Mouse (Mus musculus): ENCODE results near the gene Rbm4. TPM values are rescaled to one million over a fixed set of nuclear protein-coding genes. Genes with fewer than 3 reads are reported as not detected.

Gene Rbm4
- total RNA-seq (2014; rRNA removed; ENCODE audit: low replicate concordance): 63.4 and 75.1 TPM in 2 replicates
- polyA plus RNA-seq (2015; fragmentation: Nextera tagmentation; extraction: Ambion mirVana): 40.8 and 43.9 TPM in 2 replicates

DNA sequence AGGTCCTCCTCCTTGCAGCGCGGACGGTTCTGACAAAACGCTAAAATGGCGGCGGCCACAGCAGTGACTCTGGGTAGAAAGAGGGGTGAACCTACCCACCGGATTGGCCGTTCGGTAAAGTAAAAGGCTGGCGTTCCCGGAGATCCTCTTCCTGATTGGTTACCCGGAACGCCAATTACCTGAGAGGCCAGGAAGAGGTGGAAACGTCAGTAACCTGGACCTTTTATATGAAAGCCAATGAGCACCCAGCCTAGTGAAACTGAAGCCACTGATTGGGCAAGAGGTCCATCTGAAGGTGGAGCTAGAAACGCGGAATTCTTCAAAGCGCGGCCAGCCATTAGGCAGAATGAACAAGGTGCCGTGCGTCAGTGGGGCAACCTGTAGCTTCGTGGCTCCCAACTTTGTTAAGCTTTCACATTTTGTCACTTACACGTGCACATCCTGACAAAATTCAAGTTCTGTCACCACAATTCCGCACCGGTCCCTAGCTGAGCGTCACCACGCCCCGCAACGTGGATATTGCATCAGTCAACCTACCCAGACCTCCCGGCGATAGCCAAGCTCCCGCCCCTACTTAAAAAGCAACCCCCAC is at the start of gene Rbm4:
Gene Rbm4 (minus strand): TSS at position 71 of the 592 bp plus-strand sequence.
- H3K4me3 ChIP-seq (ENCODE audit: low read depth, low read length): peak within 1 kb of the TSS; percentile 69
- H3K36me3 ChIP-seq (replicated peaks; ENCODE audit: control insufficient read depth, insufficient read depth, low read length): peaks cover 40% of the 10 kb centered on the region
- ATAC-seq (ENCODE audit: insufficient read depth, low read depth) (peak; percentile 98), DNase-seq (ENCODE audit: low spot score) (peak; percentile 99)
- no peaks in the 10 kb centered on the region for H3K27me3 ChIP-seq (ENCODE audit: control insufficient read depth, insufficient read depth, low read length)
- H3K27ac ChIP-seq (ENCODE audit: low read depth): peak within 1 kb of the TSS; percentile 88
- peak within 1 kb of the TSS; percentile 83 for H3K4me2 ChIP-seq (ENCODE audit: low read depth, low read length)
- H3K9me3 ChIP-seq (replicated peaks; ENCODE audit: control insufficient read depth, low read length): no peaks in the 10 kb centered on the region
- peaks cover 25% of the 10 kb centered on the region for H3K4me1 ChIP-seq (ENCODE audit: control insufficient read depth, insufficient read depth)
- peak within 1 kb of the TSS; percentile 77 for H3K9ac ChIP-seq (replicated peaks; ENCODE audit: low read depth, low read length)
- WGBS: 0% methylated on average over 31 of the region's 31 CpGs
- TF ChIP-seq CTCF (IDR thresholded peaks at IDR 0.05; ENCODE audit: low read depth) (no peak), EP300 (IDR thresholded peaks at IDR 0.05; ENCODE audit: low read depth) (no peak)

DNA sequence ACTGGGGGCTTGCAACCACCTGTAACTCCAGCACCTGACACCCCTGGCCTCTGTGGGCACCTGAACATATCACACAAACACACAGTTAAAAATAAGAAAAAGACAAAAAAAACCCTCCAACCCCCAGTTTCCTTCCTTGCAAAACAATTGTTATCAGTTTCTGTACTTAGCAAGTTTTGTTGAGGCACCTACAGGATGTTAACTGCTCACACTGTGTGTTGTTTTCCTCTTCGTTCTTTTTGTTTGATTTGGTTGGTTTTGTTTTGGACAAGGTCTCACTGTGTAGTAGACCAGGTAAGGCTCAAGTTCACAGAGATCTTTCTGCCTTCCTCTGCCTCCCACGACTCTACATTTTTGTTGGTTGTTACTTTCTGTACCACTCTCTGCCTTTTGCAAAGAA is 48.9 kb upstream of the Rbm4 start:
- H3K4me1 ChIP-seq (ENCODE audit: control insufficient read depth, insufficient read depth): peaks cover 11% of the 10 kb centered on the region
- H3K27me3 ChIP-seq (ENCODE audit: control insufficient read depth, insufficient read depth, low read length): 0 out of 2 replicates have a peak, but pooled peaks cover 18% of the 10 kb centered on the region
- ATAC-seq (ENCODE audit: insufficient read depth, low read depth): no peak
- no peak overlapping the region for H3K4me3 ChIP-seq (ENCODE audit: low read depth, low read length)
- no peak overlapping the region for H3K4me2 ChIP-seq (ENCODE audit: low read depth, low read length)
- H3K36me3 ChIP-seq (replicated peaks; ENCODE audit: control insufficient read depth, insufficient read depth, low read length): no peaks in the 10 kb centered on the region
- DNase-seq (ENCODE audit: low spot score): no peak
- H3K27ac ChIP-seq (ENCODE audit: low read depth): no peak overlapping the region
- 55% methylated on average over 2 of the region's 2 CpGs for WGBS
- no peak for TF ChIP-seq EP300 (IDR thresholded peaks at IDR 0.05; ENCODE audit: low read depth)
- TF ChIP-seq CTCF (IDR thresholded peaks at IDR 0.05; ENCODE audit: low read depth): no peak
- H3K9ac ChIP-seq (replicated peaks; ENCODE audit: low read depth, low read length): no peak overlapping the region
- no peaks in the 10 kb centered on the region for H3K9me3 ChIP-seq (replicated peaks; ENCODE audit: control insufficient read depth, low read length)

DNA sequence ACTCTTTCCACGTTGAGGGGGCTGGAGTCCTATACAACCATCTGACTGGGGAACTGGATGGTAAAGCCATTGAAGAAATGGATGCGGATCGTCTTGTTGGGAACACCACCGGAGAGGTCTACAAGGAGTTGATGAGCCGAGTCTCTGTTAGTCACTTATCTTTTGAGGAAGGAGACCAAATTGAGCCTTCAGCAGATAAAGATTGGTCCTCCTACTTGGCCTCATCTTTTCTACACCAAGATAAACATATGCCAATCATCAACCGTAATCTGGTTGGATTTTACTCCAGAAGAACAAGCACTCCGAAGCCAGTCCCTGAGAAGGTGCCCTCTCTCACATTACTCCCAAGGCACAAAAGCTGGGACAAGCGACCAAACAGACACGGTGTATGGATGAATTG is 47.1 kb upstream of the Rbm4 start:
- ATAC-seq (ENCODE audit: insufficient read depth, low read depth) (no peak), DNase-seq (ENCODE audit: low spot score) (no peak)
- Histone ChIP-seq H3K9me3 (replicated peaks; ENCODE audit: control insufficient read depth, low read length) (no peaks in the 10 kb centered on the region), H3K9ac (replicated peaks; ENCODE audit: low read depth, low read length) (no peak overlapping the region), H3K27ac (ENCODE audit: low read depth) (no peak overlapping the region), H3K36me3 (replicated peaks; ENCODE audit: control insufficient read depth, insufficient read depth, low read length) (no peaks in the 10 kb centered on the region), H3K4me2 (ENCODE audit: low read depth, low read length) (no peak overlapping the region), H3K4me1 (ENCODE audit: control insufficient read depth, insufficient read depth) (peaks cover 11% of the 10 kb centered on the region), H3K4me3 (ENCODE audit: low read depth, low read length) (no peak overlapping the region), H3K27me3 (ENCODE audit: control insufficient read depth, insufficient read depth, low read length) (0 out of 2 replicates have a peak, but pooled peaks cover 18% of the 10 kb centered on the region)
- 78% methylated on average over 9 of the region's 9 CpGs for WGBS
- TF ChIP-seq EP300 (IDR thresholded peaks at IDR 0.05; ENCODE audit: low read depth): no peak
- TF ChIP-seq CTCF (IDR thresholded peaks at IDR 0.05; ENCODE audit: low read depth): no peak

DNA sequence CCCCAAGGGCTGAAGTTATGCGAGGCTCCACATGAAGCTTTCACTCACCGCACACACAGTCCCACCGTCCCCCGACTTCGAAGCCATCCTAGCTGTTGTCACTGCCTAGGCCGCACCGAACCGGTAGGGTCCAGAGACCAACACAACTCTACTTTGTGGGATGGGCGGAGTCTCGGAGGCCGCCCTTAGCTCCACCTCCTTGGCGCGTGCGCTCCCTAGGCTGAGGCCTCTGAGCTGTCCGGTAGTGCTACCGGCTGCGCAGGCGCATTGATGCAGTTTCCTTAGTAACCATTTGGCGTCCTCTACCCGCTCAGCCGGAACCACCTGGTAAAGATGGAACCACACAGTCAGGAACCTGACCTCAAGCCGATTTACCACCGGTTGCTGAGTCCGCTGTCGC is 45.4 kb upstream of the Rbm4 start, which contains the start of the genes Ccs and Ccdc87:
Gene Ccs (minus strand): TSS at position 184 of the 400 bp plus-strand sequence.
Gene Ccdc87 (plus strand): TSS at position 218 of the 400 bp plus-strand sequence.
- peak within 1 kb of the TSS; percentile 40 for H3K27ac ChIP-seq (ENCODE audit: low read depth)
- H3K9ac ChIP-seq (replicated peaks; ENCODE audit: low read depth, low read length): peak within 1 kb of the TSS; percentile 69
- peak within 1 kb of the TSS; percentile 64 for H3K4me3 ChIP-seq (ENCODE audit: low read depth, low read length)
- no peaks in the 10 kb centered on the region for H3K9me3 ChIP-seq (replicated peaks; ENCODE audit: control insufficient read depth, low read length)
- DNase-seq (ENCODE audit: low spot score): peak; percentile 97
- H3K4me2 ChIP-seq (ENCODE audit: low read depth, low read length): peak within 1 kb of the TSS; percentile 94
- under 1% methylated on average over 25 of the region's 25 CpGs for WGBS
- ATAC-seq (ENCODE audit: insufficient read depth, low read depth): peak; percentile 99
- H3K36me3 ChIP-seq (replicated peaks; ENCODE audit: control insufficient read depth, insufficient read depth, low read length): no peaks in the 10 kb centered on the region
- H3K27me3 ChIP-seq (ENCODE audit: control insufficient read depth, insufficient read depth, low read length): 0 out of 2 replicates have a peak, but pooled peaks cover 18% of the 10 kb centered on the region
- peaks cover 11% of the 10 kb centered on the region for H3K4me1 ChIP-seq (ENCODE audit: control insufficient read depth, insufficient read depth)
- TF ChIP-seq CTCF (IDR thresholded peaks at IDR 0.05; ENCODE audit: low read depth) (no peak), EP300 (IDR thresholded peaks at IDR 0.05; ENCODE audit: low read depth) (no peak)

DNA sequence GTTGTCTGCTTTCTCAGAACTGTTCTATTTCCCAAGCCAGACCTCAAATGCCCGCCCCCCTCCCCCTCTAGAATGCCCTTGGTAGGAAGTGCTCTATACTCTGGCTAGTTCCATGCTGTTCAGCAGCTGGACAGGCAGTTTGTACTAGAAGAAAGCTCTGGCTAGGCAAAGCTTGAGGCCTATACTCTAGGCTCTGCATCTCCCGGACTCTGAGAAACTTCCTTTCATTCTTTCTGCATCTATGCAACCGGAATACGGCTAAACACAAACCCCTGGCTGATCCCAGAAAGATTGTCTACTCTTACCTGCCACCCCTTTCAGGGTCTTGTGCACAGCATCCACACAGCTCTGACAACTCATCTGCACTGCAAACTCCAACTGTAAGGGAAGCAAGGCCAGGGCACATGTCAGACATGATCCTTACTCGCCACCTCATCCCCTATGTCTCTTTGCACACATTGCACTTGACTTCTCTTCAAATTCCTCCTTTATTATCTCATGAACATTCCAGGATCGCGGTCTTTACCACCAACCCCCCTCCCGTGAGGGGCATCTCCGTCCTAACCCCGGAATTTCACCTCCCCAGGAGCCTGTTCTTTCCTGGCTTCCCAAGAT is 44.9 kb upstream of the Rbm4 start:
- 23% methylated on average over 10 of the region's 10 CpGs for WGBS
- TF ChIP-seq EP300 (IDR thresholded peaks at IDR 0.05; ENCODE audit: low read depth) (no peak), CTCF (IDR thresholded peaks at IDR 0.05; ENCODE audit: low read depth) (no peak)
- Histone ChIP-seq H3K4me2 (ENCODE audit: low read depth, low read length) (peak overlapping the region; percentile 94), H3K4me3 (ENCODE audit: low read depth, low read length) (peak overlapping the region; percentile 64), H3K27ac (ENCODE audit: low read depth) (peak overlapping the region; percentile 40), H3K36me3 (replicated peaks; ENCODE audit: control insufficient read depth, insufficient read depth, low read length) (no peaks in the 10 kb centered on the region), H3K27me3 (ENCODE audit: control insufficient read depth, insufficient read depth, low read length) (0 out of 2 replicates have a peak, but pooled peaks cover 18% of the 10 kb centered on the region), H3K4me1 (ENCODE audit: control insufficient read depth, insufficient read depth) (peaks cover 11% of the 10 kb centered on the region), H3K9ac (replicated peaks; ENCODE audit: low read depth, low read length) (peak overlapping the region; percentile 69), H3K9me3 (replicated peaks; ENCODE audit: control insufficient read depth, low read length) (no peaks in the 10 kb centered on the region)
- peak; percentile 12; the same call in 1 of the 2 replicates for ATAC-seq (ENCODE audit: insufficient read depth, low read depth)
- no peak for DNase-seq (ENCODE audit: low spot score)
